Mouse (Mus musculus) G1E (cell line): Measurements from ENCODE around the gene Grip1. TPM values are rescaled to one million over a fixed set of nuclear protein-coding genes. Genes with fewer than 3 reads are reported as not detected.

Experiments used
- ATAC-seq: 2 replicates; pipeline ENCODE4 v1.8.0; 2016; ENCODE audit warnings: mild to moderate bottlenecking; ENCODE audit not compliant: insufficient number of reproducible peaks, poor library complexity, low FRiP score, severe bottlenecking; ENCODE audit errors: extremely low read depth
- DNase-seq: peaks from one replicate; pipeline ENCODE4 v3.0.0; 2012; ENCODE audit warnings: low spot score
- H3K27me3 ChIP-seq: 2 replicates; pipeline ENCODE4 v1.6.1; 2012; ENCODE audit warnings: mild to moderate bottlenecking, low read length, inconsistent platforms; ENCODE audit not compliant: insufficient read depth
- H3K36me3 ChIP-seq: replicated peaks from 2 replicates; pipeline ENCODE3; 2012; ENCODE audit warnings: mild to moderate bottlenecking, inconsistent platforms
- H3K4me1 ChIP-seq: 2 replicates; pipeline ENCODE4 v1.6.1; 2012; ENCODE audit warnings: low read depth, low read length, inconsistent platforms, mixed read lengths; ENCODE audit not compliant: insufficient read depth
- H3K4me3 ChIP-seq: 2 replicates; pipeline ENCODE4 v1.5.1; 2012; ENCODE audit warnings: low read depth, mild to moderate bottlenecking, inconsistent platforms, low read length, moderate library complexity, mixed read lengths
- H3K9me3 ChIP-seq: replicated peaks from 2 replicates; pipeline ENCODE4 v1.6.1; 2012; ENCODE audit warnings: inconsistent platforms
- CTCF ChIP-seq: IDR thresholded peaks from 2 replicates; pipeline ENCODE4 v1.5.1; 2012; ENCODE audit warnings: low read depth, low read length, inconsistent platforms, mixed read lengths
- GATA1 ChIP-seq: IDR thresholded peaks from 2 replicates; pipeline ENCODE4 v1.6.1; 2012; ENCODE audit warnings: borderline replicate concordance, low read length, inconsistent platforms, mixed read lengths
- GATA2 ChIP-seq: IDR thresholded peaks from 2 replicates; pipeline ENCODE4 v1.6.1; 2012; ENCODE audit warnings: low read depth, low read length, inconsistent platforms, borderline replicate concordance
- POLR2AphosphoS5 ChIP-seq: IDR thresholded peaks from 2 replicates; pipeline ENCODE4 v1.6.1; 2012; ENCODE audit warnings: low read depth, low read length, inconsistent platforms; ENCODE audit not compliant: insufficient replicate concordance
- TAL1 ChIP-seq: conservative IDR thresholded peaks from 2 replicates; pipeline ENCODE4 v1.6.1; 2012; ENCODE audit warnings: low read depth, low read length, inconsistent platforms, mixed read lengths
- polyA plus RNA-seq: library from polyadenylated mRNA; stranded (reverse); fragments of >175 nt; gene quantifications from 2 replicates; pipeline ENCODE4 v1.2.3, GENCODE M21; 2012
- total RNA-seq, 2 experiments: library from RNA; stranded (forward) in 1 of 2; stranded (reverse) in 1 of 2; fragments of 200-1000 nt in 1 of 2; fragments of >200 nt in 1 of 2; fragmentation: Nextera tagmentation in 1 of 2; gene quantifications; 2 replicates each; pipeline ENCODE4 v1.2.3; 2014 to 2017

The Grip1 gene
- total and polyA plus RNA-seq, 3 experiments = 0.11 TPM; not detected in 2

DNA sequence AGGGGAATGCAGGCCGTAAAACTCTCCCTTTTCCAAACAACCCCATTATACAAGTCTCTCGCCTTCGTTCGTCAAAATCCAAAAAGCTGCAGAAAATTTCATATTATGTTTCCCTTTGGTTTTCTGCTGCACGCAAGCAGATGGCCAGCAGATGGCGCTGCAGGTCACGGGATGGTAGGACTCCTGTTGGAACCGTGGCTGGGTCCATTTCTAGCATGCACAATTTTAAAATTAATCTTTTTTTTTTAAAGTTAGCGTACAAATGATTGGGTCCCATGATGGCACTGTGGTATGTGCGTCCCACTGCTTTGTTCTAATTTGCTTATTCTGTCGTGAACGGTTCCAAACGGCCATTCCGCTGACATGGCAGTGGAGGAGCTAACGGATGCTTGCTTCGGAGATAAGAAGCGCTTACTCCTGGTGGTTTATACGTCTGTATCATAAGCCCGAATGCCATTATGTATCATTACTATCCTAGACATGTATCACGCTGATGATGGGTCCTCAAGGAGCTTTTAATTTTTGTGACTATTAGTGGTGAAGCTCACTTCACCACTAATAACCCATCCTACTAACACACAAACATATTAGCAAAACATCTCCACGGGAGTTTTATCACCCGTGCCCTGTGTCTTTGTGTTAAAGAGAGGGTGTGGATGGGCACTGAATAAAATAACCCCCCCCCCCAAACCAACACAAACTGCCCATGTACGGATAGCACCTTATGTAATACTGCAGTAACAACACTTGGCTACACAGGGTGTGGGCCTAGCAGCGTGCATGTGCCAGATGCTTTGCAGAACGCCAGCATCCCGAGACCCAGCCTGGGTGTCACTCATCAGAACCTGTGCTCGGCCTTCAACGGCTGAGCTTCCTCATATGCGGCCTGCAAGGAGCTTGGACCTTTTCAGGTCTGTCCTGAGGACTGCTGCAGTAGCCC lies 193.1 kb downstream of the Grip1 start:
- no peaks in the 10 kb centered on the region for H3K27me3 ChIP-seq
- ATAC-seq = no peak
- no peak overlapping the region for H3K4me3 ChIP-seq
- no peak for DNase-seq
- H3K9me3 ChIP-seq = peaks cover 39% of the 10 kb centered on the region
- no peaks in the 10 kb centered on the region for H3K4me1 ChIP-seq
- no peaks in the 10 kb centered on the region for H3K36me3 ChIP-seq
- no peak for TF ChIP-seq POLR2AphosphoS5
- no peak for TF ChIP-seq GATA1
- TF ChIP-seq GATA2 = no peak
- no peak for TF ChIP-seq CTCF

DNA sequence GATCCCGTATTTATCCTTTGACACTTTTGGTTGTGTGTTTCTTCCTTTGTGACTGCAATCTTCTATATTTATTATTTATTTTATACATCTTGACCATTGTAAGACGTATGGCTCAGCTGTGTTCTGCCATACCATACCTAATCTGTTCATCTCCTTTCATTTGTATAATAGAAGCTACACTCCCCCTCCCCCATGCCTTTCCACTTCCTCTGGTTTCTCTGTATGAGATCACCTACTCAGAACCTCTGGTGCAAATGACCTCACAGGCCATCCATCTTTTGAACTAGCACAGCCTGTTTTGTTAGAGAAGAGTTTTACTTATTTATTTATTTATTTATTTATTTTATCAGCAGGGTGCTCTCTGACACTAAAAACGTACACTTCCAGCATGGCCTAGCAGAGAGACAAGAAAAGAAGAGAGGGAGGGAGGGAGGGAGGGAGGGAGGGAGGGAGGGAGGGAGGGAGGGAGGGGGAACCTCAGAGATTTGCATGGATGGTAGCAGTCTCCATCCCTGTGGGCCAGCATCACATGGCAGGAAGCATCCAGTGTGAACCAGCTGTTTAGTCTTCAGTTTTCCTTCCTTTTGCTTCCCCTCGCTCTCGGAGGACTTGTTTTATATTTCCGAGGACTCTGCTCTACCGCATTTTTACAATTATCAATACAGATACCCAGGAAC lies 207.2 kb downstream of the Grip1 start:
- no peaks in the 10 kb centered on the region for H3K36me3 ChIP-seq
- H3K9me3 ChIP-seq = peaks cover 57% of the 10 kb centered on the region
- DNase-seq (no peak), ATAC-seq (no peak)
- H3K27me3 ChIP-seq = no peaks in the 10 kb centered on the region
- no peaks in the 10 kb centered on the region for H3K4me1 ChIP-seq
- no peak overlapping the region for H3K4me3 ChIP-seq
- no peak for TF ChIP-seq TAL1
- no peak for TF ChIP-seq POLR2AphosphoS5
- no peak for TF ChIP-seq GATA1
- TF ChIP-seq GATA2 = no peak
- TF ChIP-seq CTCF = no peak

DNA sequence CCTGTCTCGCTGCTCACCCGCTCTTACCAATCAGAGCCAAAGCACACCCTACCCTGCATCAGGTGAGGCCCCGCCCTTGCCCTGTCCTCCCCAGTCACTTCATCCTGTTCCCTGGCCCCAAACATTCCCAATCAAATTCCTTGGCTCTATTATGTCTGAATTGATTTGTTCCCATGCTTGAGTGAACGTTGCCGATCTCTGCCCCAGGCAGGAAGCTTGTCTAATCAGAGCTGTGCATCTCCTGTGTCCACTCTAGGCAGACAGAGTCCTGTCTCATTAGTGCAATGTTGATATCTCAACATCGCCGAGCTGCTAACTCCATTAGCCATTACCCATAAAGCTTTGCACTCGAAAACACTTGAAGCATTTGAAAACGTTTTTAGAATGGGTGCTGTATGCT lies 210.0 kb downstream of the Grip1 start:
- Histone ChIP-seq H3K9me3 (peaks cover 56% of the 10 kb centered on the region), H3K36me3 (no peaks in the 10 kb centered on the region), H3K4me3 (no peak overlapping the region), H3K27me3 (no peaks in the 10 kb centered on the region), H3K4me1 (no peaks in the 10 kb centered on the region)
- TF ChIP-seq CTCF (no peak), GATA1 (no peak), TAL1 (no peak), POLR2AphosphoS5 (no peak), GATA2 (no peak)
- DNase-seq (no peak), ATAC-seq (no peak)

DNA sequence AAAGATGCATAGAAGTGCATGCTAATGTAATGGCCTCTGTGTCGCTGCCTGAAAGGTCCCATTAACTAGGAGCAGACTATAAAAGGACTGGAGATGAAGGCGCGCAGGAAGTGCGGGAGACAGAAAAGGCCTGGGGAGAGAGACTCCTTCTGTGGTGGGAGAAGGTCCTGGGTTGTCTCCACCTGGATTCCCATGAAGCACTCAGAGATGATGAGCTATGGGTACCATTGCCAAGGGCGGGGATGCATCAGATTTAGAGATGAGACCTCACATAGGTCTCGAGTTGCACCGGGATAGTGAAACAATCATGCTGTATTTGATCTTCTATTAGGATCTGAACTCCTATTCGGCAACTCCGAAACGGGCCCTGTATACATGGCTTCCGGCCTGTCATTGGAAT lies 212.8 kb downstream of the Grip1 start:
- Histone ChIP-seq H3K36me3 (no peaks in the 10 kb centered on the region), H3K27me3 (no peaks in the 10 kb centered on the region), H3K4me1 (no peaks in the 10 kb centered on the region), H3K4me3 (no peak overlapping the region), H3K9me3 (peaks cover 62% of the 10 kb centered on the region)
- ATAC-seq (no peak), DNase-seq (no peak)
- no peak for TF ChIP-seq TAL1
- no peak for TF ChIP-seq GATA2

DNA sequence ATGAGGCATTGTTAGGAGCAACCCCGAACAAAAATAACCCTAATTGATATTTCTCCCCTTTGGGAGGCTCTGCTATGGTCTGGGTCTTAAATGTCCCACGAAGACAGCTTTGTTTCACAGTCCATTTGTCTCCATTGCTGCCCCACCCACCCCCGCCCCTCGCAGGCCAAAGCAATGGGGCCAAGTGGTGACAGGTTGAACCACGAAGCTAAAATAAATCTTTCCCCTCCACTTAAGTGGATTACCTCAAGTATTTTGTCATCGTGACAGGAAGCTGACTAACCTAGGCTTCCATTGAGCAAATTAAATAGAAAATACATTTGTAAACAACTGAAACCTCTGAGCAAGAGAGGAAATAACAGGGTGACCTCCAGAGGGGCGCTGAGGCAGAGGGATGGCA lies 216.8 kb downstream of the Grip1 start:
- Histone ChIP-seq H3K4me1 (no peaks in the 10 kb centered on the region), H3K36me3 (no peaks in the 10 kb centered on the region), H3K9me3 (peaks cover 60% of the 10 kb centered on the region), H3K4me3 (no peak overlapping the region), H3K27me3 (no peaks in the 10 kb centered on the region)
- DNase-seq = no peak
- ATAC-seq = no peak
- TF ChIP-seq POLR2AphosphoS5 (no peak), CTCF (no peak), GATA2 (no peak), GATA1 (no peak), TAL1 (no peak)

DNA sequence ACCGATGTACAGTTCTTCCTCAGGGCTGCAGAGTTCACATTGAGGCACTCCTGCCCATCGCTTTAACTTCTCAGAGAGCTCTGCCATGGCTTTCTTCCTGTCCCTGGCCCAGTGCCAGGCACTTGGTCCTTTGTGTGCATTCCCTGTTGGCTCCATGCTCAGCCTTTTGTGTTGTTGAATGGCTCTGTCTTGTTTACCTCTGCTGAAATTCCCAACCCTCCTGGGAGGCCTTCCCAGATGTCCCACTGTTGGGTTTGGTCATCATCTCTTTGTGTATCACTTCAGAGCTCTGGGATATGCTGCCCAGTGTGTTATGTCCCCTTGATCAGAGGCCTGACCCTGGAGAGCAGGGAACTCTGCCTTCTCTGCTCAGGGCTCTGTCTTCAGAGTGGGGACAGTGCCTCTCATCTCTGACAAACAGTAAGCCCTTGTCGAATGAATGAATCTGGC lies 230.8 kb downstream of the Grip1 start:
- H3K9me3 ChIP-seq = peaks cover 50% of the 10 kb centered on the region
- H3K4me1 ChIP-seq = no peaks in the 10 kb centered on the region
- DNase-seq = no peak
- no peak for TF ChIP-seq TAL1
- no peak for TF ChIP-seq GATA1
- H3K27me3 ChIP-seq = no peaks in the 10 kb centered on the region
- no peaks in the 10 kb centered on the region for H3K36me3 ChIP-seq
- no peak overlapping the region for H3K4me3 ChIP-seq
- ATAC-seq = no peak
